Mouse (Mus musculus) urinary bladder, postnatal 25 days (tissue): ENCODE results near the gene Trpt1.

Experiments
- DNase-seq: peaks from one replicate; pipeline ENCODE4 v3.0.0; 2022; ENCODE audit warnings: low spot score

The Trpt1 gene

GRCm38 (mm10) chr19:6996006-6996405 lies at the start of gene Trpt1, which contains the start of gene Nudt22:
Trpt1 (plus strand) TSS chr19:6996131.
Nudt22 (minus strand) TSS chr19:6996117.
- peak; percentile 80 for DNase-seq

- no peak for DNase-seq
These were observed 48.2 kb upstream of the Trpt1 start for GRCm38 (mm10) chr19:6947742-6948141.

- DNase-seq = no peak
These were observed 47.7 kb upstream of the Trpt1 start for GRCm38 (mm10) chr19:6948186-6948585.

DNA sequence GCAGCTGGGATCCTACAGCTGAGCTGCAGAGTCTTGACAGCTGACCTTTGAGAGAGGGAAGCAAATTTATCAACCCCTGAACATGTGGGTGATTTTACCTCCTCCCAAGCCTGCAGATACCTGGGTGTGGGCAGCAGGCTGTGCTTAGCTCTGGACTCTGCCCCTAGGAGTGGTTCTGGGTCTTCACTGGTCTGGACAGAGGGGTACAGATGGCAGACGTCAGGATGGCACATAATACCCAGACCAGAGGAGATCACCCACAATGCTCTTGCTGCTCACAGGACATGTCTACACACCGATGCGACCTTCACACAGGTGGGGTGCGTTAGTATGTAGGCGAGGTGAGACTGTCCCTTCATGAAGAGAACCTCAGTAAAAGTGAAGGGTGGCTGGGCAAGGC lies 46.4 kb upstream of the Trpt1 start:
- DNase-seq = no peak

- DNase-seq = no peak
These were observed 46.0 kb upstream of the Trpt1 start for GRCm38 (mm10) chr19:6949951-6950350.

GRCm38 (mm10) chr19:6950613-6951153 lies 45.2 kb upstream of the Trpt1 start:
- DNase-seq = peak; percentile 46

DNA sequence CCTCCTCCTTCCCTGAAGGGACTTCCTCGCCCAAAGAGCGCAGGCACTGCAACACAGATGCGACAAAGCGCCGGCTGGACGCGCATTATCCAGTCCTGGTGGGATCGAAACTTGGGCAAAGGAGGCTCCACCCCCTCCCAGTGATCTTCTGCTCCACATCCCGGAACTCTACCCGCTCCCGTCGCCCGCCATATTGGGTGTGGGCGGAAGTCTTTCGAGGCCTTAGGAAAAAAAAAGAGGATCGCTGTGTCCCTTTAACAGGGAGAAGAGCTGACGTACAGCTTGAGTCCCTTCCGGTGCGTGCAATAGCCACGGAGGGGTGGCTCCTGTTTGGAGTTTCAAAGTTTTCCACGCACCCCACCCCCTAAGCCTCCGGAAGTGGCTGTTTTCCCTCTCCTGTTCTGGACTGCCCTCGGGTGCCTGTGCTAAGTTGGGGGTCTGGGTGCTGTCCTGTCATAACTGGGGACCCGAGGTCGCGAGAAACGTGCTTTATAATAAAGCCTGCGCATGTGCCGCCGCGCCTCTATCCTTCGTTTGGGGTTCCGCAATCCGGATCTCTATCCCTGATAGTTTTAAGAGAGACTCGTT lies 44.5 kb upstream of the Trpt1 start:
- peak; percentile 86 for DNase-seq

GRCm38 (mm10) chr19:6951994-6952711 lies 43.8 kb upstream of the Trpt1 start:
- peak; percentile 71 for DNase-seq

- DNase-seq = peak; percentile 52
These were observed 43.3 kb upstream of the Trpt1 start for GRCm38 (mm10) chr19:6952712-6953037.

- peak; percentile 51 for DNase-seq
These were observed 41.9 kb upstream of the Trpt1 start for GRCm38 (mm10) chr19:6954046-6954445.

DNA sequence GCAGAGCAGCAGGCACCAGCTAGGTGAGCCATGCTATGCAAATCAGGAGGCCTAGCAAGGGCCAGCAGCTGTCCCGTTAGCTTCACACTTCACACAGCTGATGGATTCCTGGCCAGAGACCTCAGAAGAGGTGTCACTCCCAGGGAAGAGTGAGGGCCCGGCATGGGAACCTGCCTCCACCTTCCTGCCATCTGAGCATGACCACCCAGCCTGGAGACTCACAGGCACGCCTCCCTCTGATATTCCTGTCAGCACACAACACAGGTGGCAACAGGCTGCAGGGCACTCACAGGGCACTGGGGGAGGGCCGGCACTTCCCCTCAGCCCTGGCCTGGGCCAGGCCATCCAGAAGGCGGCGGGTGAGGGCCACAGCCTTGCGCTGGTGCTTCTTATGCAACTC lies 40.5 kb upstream of the Trpt1 start:
- no peak for DNase-seq

GRCm38 (mm10) chr19:6956461-6956860 lies 39.5 kb upstream of the Trpt1 start:
- no peak for DNase-seq

GRCm38 (mm10) chr19:6968491-6969271 lies 27.2 kb upstream of the Trpt1 start:
- DNase-seq = peak; percentile 49

- no peak for DNase-seq
These were observed 26.7 kb upstream of the Trpt1 start for GRCm38 (mm10) chr19:6969291-6969664.

DNA sequence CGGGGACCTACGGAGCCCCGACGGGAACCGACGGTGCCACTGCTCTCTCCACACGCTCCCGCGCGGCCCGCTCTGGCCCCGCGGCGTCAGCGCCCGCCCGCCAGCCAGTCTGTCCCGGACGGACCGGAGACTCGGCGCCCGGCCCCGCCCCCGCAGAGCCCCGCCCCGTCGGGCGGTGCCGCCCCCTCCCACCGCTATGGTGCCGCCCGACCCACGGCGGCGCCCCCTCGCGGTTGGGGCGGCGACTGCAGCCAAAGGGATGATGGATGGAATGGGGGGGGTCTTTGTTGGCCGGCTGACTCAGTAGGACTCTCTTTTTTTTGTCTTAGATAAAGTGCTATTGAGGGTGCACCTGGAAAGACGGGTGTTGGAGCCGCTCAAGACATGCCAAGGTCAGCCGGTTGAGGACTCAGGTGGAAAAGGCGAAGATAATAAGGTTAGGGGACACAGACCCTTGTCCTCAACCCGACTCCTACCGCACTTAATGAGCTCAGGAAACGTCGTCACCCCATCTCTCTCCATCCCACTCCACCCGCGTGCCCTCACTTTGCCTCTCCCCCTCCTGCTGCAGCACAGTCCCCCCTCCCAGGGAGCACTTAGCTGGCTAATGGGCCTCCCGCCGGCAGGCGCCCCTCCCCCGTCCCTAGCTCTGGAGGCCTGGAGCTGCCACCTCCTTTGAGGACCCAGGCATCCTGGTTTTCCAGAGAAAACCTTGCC lies 26.1 kb upstream of the Trpt1 start:
- peak; percentile 81 for DNase-seq

DNA sequence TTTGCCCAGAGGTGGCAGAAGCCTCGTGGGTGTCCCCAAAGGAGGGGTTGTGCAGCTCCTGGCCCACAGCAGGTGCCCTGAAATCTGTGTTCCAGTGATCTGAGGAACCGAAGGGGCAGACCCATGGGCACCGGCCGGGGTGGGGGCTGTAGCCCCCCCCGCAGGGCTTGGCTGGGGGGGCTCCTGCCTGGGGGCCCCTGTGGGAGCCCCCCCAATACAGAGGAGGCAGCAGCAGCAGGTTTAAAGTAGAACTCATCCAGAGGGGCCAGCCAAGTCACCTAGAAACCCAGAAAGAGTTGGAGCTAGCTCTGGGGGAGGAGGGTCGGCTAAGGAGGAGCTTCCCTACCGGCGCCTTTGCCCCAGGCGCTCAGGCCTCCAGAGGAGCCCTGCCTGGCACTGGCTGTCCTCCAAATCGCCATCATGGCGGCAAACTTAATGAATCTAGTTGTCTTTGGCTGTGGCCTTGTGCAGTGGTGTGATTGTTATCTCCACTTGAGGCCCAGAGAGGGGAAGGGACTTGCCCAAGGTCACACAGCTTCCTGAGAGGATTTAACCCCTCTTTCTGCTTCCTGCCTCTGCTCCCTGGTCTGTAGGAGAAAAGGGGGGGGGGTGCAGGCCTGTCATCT lies 25.4 kb upstream of the Trpt1 start:
- no peak for DNase-seq

- no peak for DNase-seq
These were observed 24.3 kb upstream of the Trpt1 start for GRCm38 (mm10) chr19:6971644-6972043.

- DNase-seq = no peak
These were observed 23.5 kb upstream of the Trpt1 start for GRCm38 (mm10) chr19:6972247-6972917.

DNA sequence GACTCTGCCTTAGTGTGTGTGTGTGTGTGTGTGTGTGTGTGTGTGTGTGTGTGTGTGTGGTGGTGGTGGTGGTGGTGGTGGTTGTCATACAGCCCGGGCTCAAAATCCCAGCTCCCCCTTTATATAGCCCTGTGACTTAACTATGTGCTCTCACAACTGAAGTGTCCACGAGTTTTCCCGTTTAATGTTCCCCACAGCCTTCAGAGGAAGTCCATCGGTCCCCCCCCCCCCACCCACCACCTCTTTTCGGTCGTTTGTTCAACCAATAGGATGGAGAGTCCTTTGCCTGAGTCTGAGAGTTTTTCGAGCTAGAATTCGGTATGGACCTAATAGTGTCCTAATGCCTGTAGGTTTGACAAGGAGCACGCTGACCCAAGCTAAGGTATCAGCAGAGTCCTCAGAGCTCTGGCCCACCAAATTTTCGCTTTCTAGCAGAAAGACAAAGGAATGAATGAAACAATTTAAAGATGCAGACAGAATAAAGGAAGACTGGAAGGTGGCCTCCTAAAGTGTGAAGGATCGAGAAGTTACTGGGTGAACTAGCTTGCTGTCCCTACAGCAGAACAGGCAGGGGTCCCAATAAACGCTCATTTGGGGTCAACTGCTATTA lies 22.2 kb upstream of the Trpt1 start:
- DNase-seq = no peak
